Mouse (Mus musculus) erythroblast, embryonic 14.5 days (primary cell): ENCODE data around the gene Ano4.

ENCODE experiments used
- GATA1 ChIP-seq: IDR thresholded peaks from 2 replicates; pipeline ENCODE4 v1.6.1; 2012; ENCODE audit warnings: low read length, inconsistent platforms, mixed read lengths
- TAL1 ChIP-seq: IDR thresholded peaks from 3 replicates; pipeline ENCODE4 v1.6.1; 2012; ENCODE audit warnings: low read length, inconsistent platforms, mixed read lengths

- TF ChIP-seq GATA1, result no peak
- TF ChIP-seq TAL1, result no peak
Measured at GRCm38 (mm10) chr10:89121391-89121790, 223.2 kb downstream of the Ano4 start.
